Mouse (Mus musculus) layer of hippocampus, adult 8-10 months (tissue): ENCODE data around the gene Psmc3. TPM values are rescaled to one million over a fixed set of nuclear protein-coding genes. Genes with fewer than 3 reads are reported as not detected.
A peak's percentile ranks its signal among the peaks of the same experiment; 100 is the strongest.

Source experiments
- DNase-seq, 2 experiments: peaks; one replicate each; pipeline ENCODE4 v3.0.0; 2022; ENCODE audit warnings: low spot score in 2 of 2
- total RNA-seq, 4 experiments: library from RNA; stranded (reverse); gene quantifications; 2 replicates each; pipeline ENCODE4 v1.2.4; 2022

The Psmc3 gene
- total RNA-seq, 4 experiments from 2014 or later: 180 to 209 (median 206) TPM

- no peak for DNase-seq
These were observed 452 bp upstream of the Psmc3 start for GRCm38 (mm10) chr2:91053181-91053933.

GRCm38 (mm10) chr2:91058435-91058834, 4.6 kb downstream of the Psmc3 start:
- no peak for DNase-seq

GRCm38 (mm10) chr2:91059376-91059775, 5.6 kb downstream of the Psmc3 start:
- DNase-seq: no peak

- peak; percentile 78 to 80 for DNase-seq
These were observed 6.9 kb downstream of the Psmc3 start for GRCm38 (mm10) chr2:91060544-91061355.

- no peak for DNase-seq
These were observed 8.2 kb downstream of the Psmc3 start for GRCm38 (mm10) chr2:91061849-91062481.

GRCm38 (mm10) chr2:91062779-91063606, 9.2 kb downstream of the Psmc3 start:
- no peak for DNase-seq

- DNase-seq: no peak
These were observed 10.4 kb downstream of the Psmc3 start for GRCm38 (mm10) chr2:91064211-91064610.

GRCm38 (mm10) chr2:91065544-91065943, 11.7 kb downstream of the Psmc3 start:
- peak in 1 of 2 experiments; percentile 52 for DNase-seq

GRCm38 (mm10) chr2:91066455-91066854, 12.6 kb downstream of the Psmc3 start:
- no peak for DNase-seq

GRCm38 (mm10) chr2:91068162-91068871, 14.5 kb downstream of the Psmc3 start:
- DNase-seq: no peak

- no peak for DNase-seq
These were observed 15.0 kb downstream of the Psmc3 start for GRCm38 (mm10) chr2:91068872-91069165.

GRCm38 (mm10) chr2:91069306-91070000, 15.6 kb downstream of the Psmc3 start:
- no peak for DNase-seq

- DNase-seq: peak; percentile 96 to 97
These were observed 16.4 kb downstream of the Psmc3 start, which contains the start of gene Slc39a13 for GRCm38 (mm10) chr2:91070076-91070800. Gene Slc39a13 (minus strand): TSS chr2:91070417.

- no peak for DNase-seq
These were observed 17.2 kb downstream of the Psmc3 start for GRCm38 (mm10) chr2:91071059-91071458.

- DNase-seq: no peak
These were observed 18.3 kb downstream of the Psmc3 start for GRCm38 (mm10) chr2:91072092-91072491.

- no peak for DNase-seq
These were observed 24.1 kb downstream of the Psmc3 start for GRCm38 (mm10) chr2:91077957-91078313.

- no peak for DNase-seq
These were observed 24.7 kb downstream of the Psmc3 start for GRCm38 (mm10) chr2:91078314-91079025.

GRCm38 (mm10) chr2:91079026-91079384, 25.2 kb downstream of the Psmc3 start:
- DNase-seq: no peak
